Mouse (Mus musculus): ENCODE data around the gene Hist1h4b.

DNA sequence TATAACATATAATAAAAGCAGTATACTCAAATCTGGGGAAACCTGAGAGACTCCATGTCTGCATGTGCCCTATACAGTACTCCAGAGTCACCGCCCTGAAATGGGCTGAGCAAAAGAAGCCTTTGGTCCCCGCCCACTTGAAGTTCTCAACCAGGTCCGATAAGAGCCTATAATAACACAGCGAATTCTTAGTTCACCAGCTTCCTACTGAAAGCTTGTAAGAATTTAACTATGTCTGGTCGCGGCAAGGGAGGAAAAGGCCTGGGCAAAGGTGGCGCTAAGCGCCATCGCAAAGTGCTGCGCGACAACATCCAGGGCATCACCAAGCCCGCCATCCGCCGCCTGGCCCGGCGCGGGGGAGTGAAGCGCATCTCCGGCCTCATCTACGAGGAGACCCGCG lies at the start of gene Hist1h4b:
- no peak for TF ChIP-seq GATA1 (IDR thresholded peaks at IDR 0.05; ENCODE audit: low read length)
- no peak for TF ChIP-seq TAL1 (IDR thresholded peaks at IDR 0.05; ENCODE audit: low read length)

Measured in erythroblast, embryonic 14.5 days (primary cell).